Mouse (Mus musculus): ENCODE data around the gene Spaca5. TPM values are rescaled to one million over a fixed set of nuclear protein-coding genes. Genes with fewer than 3 reads are reported as not detected.
A peak's percentile ranks its signal among the peaks of the same experiment; 100 is the strongest.

Spaca5 gene
- polyA plus RNA-seq (2012; rRNA removed), result 40.9 and 62.3 TPM in 2 replicates

DNA sequence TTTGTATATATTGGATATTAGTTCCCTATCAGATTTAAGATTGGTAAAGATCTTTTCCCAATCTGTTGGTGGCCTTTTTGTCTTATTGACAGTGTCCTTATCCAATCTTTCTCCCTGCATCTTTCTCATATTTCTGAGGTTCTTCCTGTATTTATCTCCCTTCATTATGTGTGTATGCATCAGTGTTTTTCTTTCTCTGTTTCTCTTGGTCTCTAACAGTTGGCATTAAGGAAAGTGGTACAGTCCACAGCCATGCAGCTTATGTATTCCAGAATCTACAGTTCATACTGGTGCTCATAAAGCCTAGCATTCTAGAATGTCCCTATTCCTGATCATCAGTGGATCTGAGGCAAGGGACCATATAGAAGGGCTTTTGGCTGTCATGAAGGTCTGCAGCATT, at the start of gene Spaca5:
Gene Spaca5 (plus strand): TSS at position 301 of the 400 bp plus-strand sequence.
- H3K4me1 ChIP-seq (ENCODE audit: control insufficient read depth, insufficient read depth, low read length), result no peaks in the 10 kb centered on the region
- H3K4me3 ChIP-seq (ENCODE audit: control insufficient read depth, low read depth, low read length), result peak within 1 kb of the TSS; percentile 63
- no peaks in the 10 kb centered on the region for H3K27me3 ChIP-seq (ENCODE audit: control insufficient read depth, insufficient read depth, low read length)
- TF ChIP-seq POLR2A (IDR thresholded peaks at IDR 0.05; ENCODE audit: control insufficient read depth, low read depth, low read length), result no peak
- no peak for TF ChIP-seq CTCF (IDR thresholded peaks at IDR 0.05; ENCODE audit: control insufficient read depth, insufficient read depth, insufficient replicate concordance, low read depth, low read length)
- peak within 1 kb of the TSS; percentile 36; the same call in 1 of the 2 replicates for H3K27ac ChIP-seq (ENCODE audit: control insufficient read depth, insufficient read depth, low read depth, low read length)
- no peaks in the 10 kb centered on the region for H3K36me3 ChIP-seq (ENCODE audit: control insufficient read depth, insufficient read depth, low read length)

DNA sequence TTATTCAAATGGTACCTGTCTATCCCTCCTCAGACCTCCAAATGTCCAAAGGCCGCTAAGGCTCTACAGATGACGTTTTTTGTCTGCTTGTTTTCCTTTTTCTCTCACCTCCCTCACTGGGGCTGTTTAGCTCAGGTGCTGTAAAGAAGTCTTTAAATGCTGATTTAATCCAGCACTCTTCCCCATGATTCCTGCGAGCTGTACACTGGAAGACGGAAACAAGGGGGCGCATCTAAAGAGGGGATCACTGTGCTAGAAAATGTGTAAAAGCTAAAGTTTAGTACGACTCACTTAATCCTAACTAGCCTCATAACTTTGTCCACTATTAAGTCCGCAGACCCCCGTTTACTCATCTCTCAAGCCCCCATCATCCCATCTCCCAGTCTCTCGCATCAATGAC, 6.7 kb upstream of the Spaca5 start:
- Histone ChIP-seq H3K27me3 (ENCODE audit: control insufficient read depth, insufficient read depth, low read length) (no peaks in the 10 kb centered on the region), H3K27ac (ENCODE audit: control insufficient read depth, insufficient read depth, low read depth, low read length) (peak overlapping the region; percentile 82), H3K4me1 (ENCODE audit: control insufficient read depth, insufficient read depth, low read length) (no peaks in the 10 kb centered on the region), H3K36me3 (ENCODE audit: control insufficient read depth, insufficient read depth, low read length) (no peaks in the 10 kb centered on the region), H3K4me3 (ENCODE audit: control insufficient read depth, low read depth, low read length) (peak overlapping the region; percentile 92)
- TF ChIP-seq CTCF (IDR thresholded peaks at IDR 0.05; ENCODE audit: control insufficient read depth, insufficient read depth, insufficient replicate concordance, low read depth, low read length), result no peak
- TF ChIP-seq POLR2A (IDR thresholded peaks at IDR 0.05; ENCODE audit: control insufficient read depth, low read depth, low read length), result no peak

DNA sequence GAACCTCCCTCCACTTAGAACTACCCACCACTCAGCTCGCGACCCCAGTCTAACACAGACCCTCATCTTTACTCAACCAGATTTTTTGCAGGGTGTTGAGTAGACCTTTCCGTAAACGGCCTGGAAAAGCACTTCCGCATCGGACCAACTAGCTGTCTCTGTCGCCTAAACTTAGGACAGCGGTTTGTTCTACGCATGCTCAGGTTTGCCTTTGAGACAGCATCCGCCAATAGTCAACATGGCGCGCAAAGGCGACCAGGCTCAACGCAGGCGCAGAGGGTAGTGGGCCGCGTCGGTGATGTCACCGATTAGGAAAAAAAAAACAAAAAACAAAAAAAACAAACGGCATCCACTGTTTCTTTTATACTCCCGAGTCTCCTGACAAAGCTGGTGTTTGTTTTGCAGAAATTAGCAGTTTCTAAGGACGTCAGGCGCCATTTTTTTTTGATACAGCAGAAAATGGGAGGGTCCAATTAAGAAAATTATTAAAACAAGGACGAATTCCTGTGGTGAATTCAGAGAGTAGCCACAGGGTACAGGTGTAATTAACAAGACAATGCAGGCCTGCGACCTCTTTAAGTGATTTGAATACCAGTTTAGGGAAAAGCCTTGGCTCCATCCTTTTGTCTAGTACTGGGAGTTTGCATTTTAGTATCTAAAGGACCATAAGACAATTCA, 6.2 kb upstream of the Spaca5 start, which contains the start of gene Zfp182:
Gene Zfp182 (minus strand): TSS at position 451 of the 678 bp plus-strand sequence.
- peak within 1 kb of the TSS; percentile 82 for H3K27ac ChIP-seq (ENCODE audit: control insufficient read depth, insufficient read depth, low read depth, low read length)
- no peak for TF ChIP-seq CTCF (IDR thresholded peaks at IDR 0.05; ENCODE audit: control insufficient read depth, insufficient read depth, insufficient replicate concordance, low read depth, low read length)
- TF ChIP-seq POLR2A (IDR thresholded peaks at IDR 0.05; ENCODE audit: control insufficient read depth, low read depth, low read length), result peak; percentile 33; the same call in 1 of the 2 replicates
- no peaks in the 10 kb centered on the region for H3K4me1 ChIP-seq (ENCODE audit: control insufficient read depth, insufficient read depth, low read length)
- H3K27me3 ChIP-seq (ENCODE audit: control insufficient read depth, insufficient read depth, low read length), result no peaks in the 10 kb centered on the region
- H3K4me3 ChIP-seq (ENCODE audit: control insufficient read depth, low read depth, low read length), result peak within 1 kb of the TSS; percentile 92
- no peaks in the 10 kb centered on the region for H3K36me3 ChIP-seq (ENCODE audit: control insufficient read depth, insufficient read depth, low read length)

DNA sequence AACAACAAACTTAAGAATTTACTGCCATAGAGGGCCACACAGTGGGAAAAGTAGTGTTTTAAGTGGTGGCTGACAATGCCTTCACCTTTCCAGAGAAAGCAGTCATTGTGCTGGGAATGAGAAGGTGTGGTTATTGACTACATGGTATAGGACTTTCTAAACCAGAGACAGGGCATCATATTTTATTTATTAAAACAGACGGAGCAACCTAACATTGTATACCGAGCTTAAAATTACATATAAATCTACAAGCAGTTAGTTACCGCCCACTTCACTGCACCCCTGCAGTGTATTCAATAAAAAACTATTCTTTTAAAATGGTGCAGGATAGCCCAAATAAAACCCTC, 5.7 kb upstream of the Spaca5 start:
- Histone ChIP-seq H3K27me3 (ENCODE audit: control insufficient read depth, insufficient read depth, low read length) (no peaks in the 10 kb centered on the region), H3K4me3 (ENCODE audit: control insufficient read depth, low read depth, low read length) (no peak overlapping the region), H3K27ac (ENCODE audit: control insufficient read depth, insufficient read depth, low read depth, low read length) (no peak overlapping the region), H3K36me3 (ENCODE audit: control insufficient read depth, insufficient read depth, low read length) (no peaks in the 10 kb centered on the region), H3K4me1 (ENCODE audit: control insufficient read depth, insufficient read depth, low read length) (no peaks in the 10 kb centered on the region)
- TF ChIP-seq CTCF (IDR thresholded peaks at IDR 0.05; ENCODE audit: control insufficient read depth, insufficient read depth, insufficient replicate concordance, low read depth, low read length) (no peak), POLR2A (IDR thresholded peaks at IDR 0.05; ENCODE audit: control insufficient read depth, low read depth, low read length) (no peak)

DNA sequence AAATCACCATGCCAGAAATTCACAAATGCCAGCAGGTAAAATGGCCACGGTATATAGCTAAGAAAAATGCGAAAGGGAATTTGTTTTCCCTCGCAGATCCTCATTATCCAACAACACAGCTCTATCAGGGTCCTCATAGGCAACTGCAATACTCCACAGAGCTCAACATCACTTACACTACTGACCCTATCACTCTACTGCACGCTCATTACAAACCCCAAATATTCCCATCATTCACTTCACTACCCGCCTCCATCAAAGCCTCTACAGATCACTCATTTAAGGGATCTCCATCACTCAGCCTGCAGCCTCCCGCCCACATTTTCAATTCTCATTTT, 20.4 kb downstream of the Spaca5 start:
- Histone ChIP-seq H3K27me3 (ENCODE audit: control insufficient read depth, insufficient read depth, low read length) (no peaks in the 10 kb centered on the region), H3K4me1 (ENCODE audit: control insufficient read depth, insufficient read depth, low read length) (no peaks in the 10 kb centered on the region), H3K36me3 (ENCODE audit: control insufficient read depth, insufficient read depth, low read length) (no peaks in the 10 kb centered on the region), H3K4me3 (ENCODE audit: control insufficient read depth, low read depth, low read length) (peak overlapping the region; percentile 62), H3K27ac (ENCODE audit: control insufficient read depth, insufficient read depth, low read depth, low read length) (no peak overlapping the region)
- TF ChIP-seq POLR2A (IDR thresholded peaks at IDR 0.05; ENCODE audit: control insufficient read depth, low read depth, low read length), result no peak
- TF ChIP-seq CTCF (IDR thresholded peaks at IDR 0.05; ENCODE audit: control insufficient read depth, insufficient read depth, insufficient replicate concordance, low read depth, low read length), result no peak

DNA sequence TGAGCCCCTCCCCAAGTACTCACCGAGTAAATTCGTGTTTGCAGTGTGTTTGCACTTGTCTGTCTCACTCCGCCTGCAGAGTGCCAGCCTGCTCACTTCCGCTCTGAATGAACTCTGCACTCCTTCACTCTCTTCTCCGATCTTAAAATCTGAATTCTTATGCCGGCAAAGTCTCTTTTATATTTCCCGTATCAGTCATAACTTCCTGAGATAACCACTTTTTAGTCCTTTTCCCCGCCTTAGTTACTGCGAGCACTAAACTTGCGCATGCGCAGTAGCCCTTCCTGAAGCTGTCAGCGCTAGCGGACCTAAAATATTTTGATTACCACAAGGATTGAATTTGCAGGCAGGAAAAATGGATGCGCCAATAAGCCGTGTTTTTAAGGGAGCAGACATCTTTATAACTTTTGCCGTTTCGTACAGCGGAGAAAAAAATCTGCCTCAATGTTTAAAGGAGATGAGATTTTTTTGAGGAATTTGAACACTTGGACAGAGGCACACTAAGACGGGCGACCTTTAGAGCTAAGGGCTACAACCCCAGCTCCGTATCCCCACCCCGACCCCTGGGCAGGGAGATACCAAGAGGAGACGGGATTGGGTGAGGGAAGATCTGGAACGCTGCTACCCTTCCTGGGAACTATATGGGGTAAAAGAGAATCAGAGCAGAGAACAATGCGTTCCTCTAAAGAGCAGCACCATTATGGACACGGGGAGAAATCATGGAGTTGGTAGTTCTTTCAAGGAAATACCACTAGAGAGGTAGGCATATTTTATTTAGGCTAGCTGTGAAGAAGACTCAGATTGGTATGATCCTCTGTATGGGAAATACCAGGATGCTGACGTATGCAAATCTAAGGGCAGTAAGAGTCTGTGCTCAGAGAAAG, 21.0 kb downstream of the Spaca5 start, which contains the start of gene Zfp300:
Gene Zfp300 (minus strand): TSS at position 545 of the 884 bp plus-strand sequence.
- Histone ChIP-seq H3K27me3 (ENCODE audit: control insufficient read depth, insufficient read depth, low read length) (no peaks in the 10 kb centered on the region), H3K36me3 (ENCODE audit: control insufficient read depth, insufficient read depth, low read length) (no peaks in the 10 kb centered on the region), H3K4me3 (ENCODE audit: control insufficient read depth, low read depth, low read length) (peak within 1 kb of the TSS; percentile 62), H3K27ac (ENCODE audit: control insufficient read depth, insufficient read depth, low read depth, low read length) (peak within 1 kb of the TSS; percentile 14), H3K4me1 (ENCODE audit: control insufficient read depth, insufficient read depth, low read length) (no peaks in the 10 kb centered on the region)
- TF ChIP-seq CTCF (IDR thresholded peaks at IDR 0.05; ENCODE audit: control insufficient read depth, insufficient read depth, insufficient replicate concordance, low read depth, low read length), result no peak
- no peak for TF ChIP-seq POLR2A (IDR thresholded peaks at IDR 0.05; ENCODE audit: control insufficient read depth, low read depth, low read length)

DNA sequence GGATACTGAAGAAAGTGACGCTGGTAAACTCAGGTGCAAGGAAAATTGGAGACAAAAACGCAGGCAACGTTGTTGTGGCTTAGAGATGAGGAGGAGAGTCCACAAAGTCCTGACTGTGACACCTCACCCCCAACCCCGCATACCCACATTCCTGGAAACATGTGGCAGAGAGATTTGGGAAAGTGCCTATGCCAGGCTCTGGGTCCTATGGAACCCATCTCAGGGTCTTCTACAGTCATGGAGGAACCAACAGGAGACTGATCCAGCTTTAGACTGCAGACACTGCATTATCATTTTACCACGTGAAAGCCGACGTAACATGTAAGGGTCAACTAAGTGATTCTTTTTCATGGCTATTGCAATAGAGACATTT, 21.6 kb downstream of the Spaca5 start:
- H3K4me3 ChIP-seq (ENCODE audit: control insufficient read depth, low read depth, low read length), result no peak overlapping the region
- no peak overlapping the region for H3K27ac ChIP-seq (ENCODE audit: control insufficient read depth, insufficient read depth, low read depth, low read length)
- no peaks in the 10 kb centered on the region for H3K36me3 ChIP-seq (ENCODE audit: control insufficient read depth, insufficient read depth, low read length)
- TF ChIP-seq CTCF (IDR thresholded peaks at IDR 0.05; ENCODE audit: control insufficient read depth, insufficient read depth, insufficient replicate concordance, low read depth, low read length) (no peak), POLR2A (IDR thresholded peaks at IDR 0.05; ENCODE audit: control insufficient read depth, low read depth, low read length) (no peak)
- no peaks in the 10 kb centered on the region for H3K4me1 ChIP-seq (ENCODE audit: control insufficient read depth, insufficient read depth, low read length)
- H3K27me3 ChIP-seq (ENCODE audit: control insufficient read depth, insufficient read depth, low read length), result no peaks in the 10 kb centered on the region
